In genomic region chr9:71986716-71987115, GRCm38 (mm10) we compare ENCODE assay signal across 19 mouse cellular contexts.
A peak's percentile ranks its signal among the peaks of the same experiment; 100 is the strongest.
DNase-seq lines count a peak whose midpoint lies in the region; ATAC-seq and TF ChIP-seq lines count a peak whose summit lies in the region.
"Had no signal": no experiment of that assay in that cellular context is flagged by ENCODE, and none has a peak within 500 bp of the region (broad histone marks: within the 10 kb centered on the region; RNA-seq: fewer than 3 reads in every experiment).

No protein-coding gene starts in this region.

- no peaks in the 10 kb centered on the region for H3K9me3 ChIP-seq in intestine, postnatal 0 days (ENCODE audit: control insufficient read depth)
- H3K9me3 ChIP-seq: embryonic facial prominence, embryonic 10.5 days; embryonic facial prominence, embryonic 12.5 days; forebrain, embryonic 13.5 days; forebrain, embryonic 15.5 days had no signal

- H3K4me2 ChIP-seq in intestine, postnatal 0 days (replicated peaks; ENCODE audit: low read depth): no peak overlapping the region
- H3K4me2 ChIP-seq: embryonic facial prominence, embryonic 12.5 days; forebrain, embryonic 13.5 days; forebrain, embryonic 15.5 days had no signal

- no peak for TF ChIP-seq CTCF in intestine, postnatal 0 days (IDR thresholded peaks at IDR 0.05; ENCODE audit: low read depth)

- DNase-seq in 3134 (ENCODE audit: extremely low read depth, insufficient read length, low spot score) (peak; percentile 6), 416B (ENCODE audit: low read depth) (peak; percentile 62)
- no peak for DNase-seq in layer of hippocampus, postnatal 10 days (ENCODE audit: low spot score in 2 of 2)
- DNase-seq in left cerebral cortex, adult 18-20 months (ENCODE audit: low spot score in 2 of 2): no peak
- DNase-seq: adrenal gland, adult 2 months; adrenal gland, postnatal 10 days; adrenal gland, postnatal 25 days; cerebellum, adult 11 months; cerebellum, adult 18-20 months; cerebellum, adult 8-10 months; cerebellum, adult 9-11 months; cerebellum, postnatal 14 days; forebrain, postnatal 0 days had no signal

- H3K4me3 ChIP-seq in intestine, postnatal 0 days (ENCODE audit: low read depth, low read length): no peak overlapping the region
- H3K4me3 ChIP-seq: embryonic facial prominence, embryonic 10.5 days; embryonic facial prominence, embryonic 12.5 days; forebrain, embryonic 13.5 days; forebrain, embryonic 15.5 days had no signal

- H3K27ac ChIP-seq in intestine, postnatal 0 days (ENCODE audit: low read depth, low read length): no peak overlapping the region
- H3K27ac ChIP-seq: embryonic facial prominence, embryonic 10.5 days; embryonic facial prominence, embryonic 12.5 days; forebrain, embryonic 13.5 days; forebrain, embryonic 15.5 days had no signal

- H3K27me3 ChIP-seq in intestine, postnatal 0 days (replicated peaks; ENCODE audit: control insufficient read depth, insufficient read depth, low read length): no peaks in the 10 kb centered on the region
- H3K27me3 ChIP-seq: embryonic facial prominence, embryonic 12.5 days; forebrain, embryonic 13.5 days; forebrain, embryonic 15.5 days had no signal

- ATAC-seq in granulocyte monocyte progenitor cell, adult 5-6 weeks (replicated peaks; ENCODE audit: poor library complexity, severe bottlenecking): peak; percentile 55; the same call in 1 of the 2 replicates
- no peak for ATAC-seq in intestine, postnatal 0 days
- ATAC-seq: forebrain, embryonic 13.5 days; forebrain, embryonic 15.5 days; forebrain, postnatal 0 days had no signal

- no peaks in the 10 kb centered on the region for H3K4me1 ChIP-seq in intestine, postnatal 0 days (replicated peaks; ENCODE audit: control insufficient read depth, insufficient read depth, low read length)

- WGBS in intestine, postnatal 0 days: 94% methylated on average over 2 of the region's 2 CpGs

- H3K9ac ChIP-seq in intestine, postnatal 0 days (ENCODE audit: low read depth, low read length): no peak overlapping the region
- H3K9ac ChIP-seq: embryonic facial prominence, embryonic 12.5 days; forebrain, embryonic 13.5 days; forebrain, embryonic 15.5 days; forebrain, postnatal 0 days had no signal

- H3K36me3 ChIP-seq in intestine, postnatal 0 days (ENCODE audit: control insufficient read depth, insufficient read depth): no peaks in the 10 kb centered on the region
- H3K36me3 ChIP-seq: embryonic facial prominence, embryonic 12.5 days; forebrain, embryonic 15.5 days had no signal

Comparison
In these comparisons a context has a peak if more than half of its experiments do, and no peak if none do; other contexts are left out.
1. DNase-seq: peak in 3134 (single experiment) and 416B (single experiment); none in layer of hippocampus, postnatal 10 days (0 of 2) and left cerebral cortex, adult 18-20 months (0 of 2).